Mouse (Mus musculus): ENCODE measurements around the gene Kcnmb4. TPM values are rescaled to one million over a fixed set of nuclear protein-coding genes. Genes with fewer than 3 reads are reported as not detected.

Kcnmb4 gene
- polyA plus RNA-seq, 1 experiment from 2014 or later, result 24.5 TPM

- no peak for DNase-seq (ENCODE audit: low spot score)
- 80% methylated on average over 9 of the region's 9 CpGs for WGBS
- no peak overlapping the region for H3K4me2 ChIP-seq (ENCODE audit: low read depth, severe bottlenecking)
Measured at GRCm38 (mm10) chr10:116393790-116394475, 79.7 kb downstream of the Kcnmb4 start.

GRCm38 (mm10) chr10:116388840-116389239 lies 84.8 kb downstream of the Kcnmb4 start:
- Histone ChIP-seq H3K27me3 (ENCODE audit: control insufficient read depth, insufficient read depth, low read length) (no peaks in the 10 kb centered on the region), H3K4me1 (ENCODE audit: control insufficient read depth, insufficient read depth, low read length) (no peaks in the 10 kb centered on the region; the same call in 1 of the 2 replicates), H3K27ac (replicated peaks; ENCODE audit: low read depth, low read length) (no peak overlapping the region), H3K4me3 (ENCODE audit: low read depth, low read length) (no peak overlapping the region), H3K9ac (ENCODE audit: low read length) (no peak overlapping the region), H3K4me2 (ENCODE audit: low read depth, severe bottlenecking) (no peak overlapping the region), H3K36me3 (ENCODE audit: control insufficient read depth, insufficient read depth, low read length) (no peaks in the 10 kb centered on the region), H3K9me3 (ENCODE audit: control insufficient read depth, low read length) (no peaks in the 10 kb centered on the region)
- ATAC-seq (ENCODE audit: insufficient number of reproducible peaks, low FRiP score, low TSS enrichment, low read depth) (no peak), DNase-seq (ENCODE audit: low spot score) (no peak)
- WGBS, result 81% methylated on average over 6 of the region's 6 CpGs

More at GRCm38 (mm10) chr10:116393790-116394475, 79.7 kb downstream of the Kcnmb4 start:
- Histone ChIP-seq H3K9ac (ENCODE audit: low read length) (no peak overlapping the region), H3K9me3 (ENCODE audit: control insufficient read depth, low read length) (no peaks in the 10 kb centered on the region), H3K27me3 (ENCODE audit: control insufficient read depth, insufficient read depth, low read length) (no peaks in the 10 kb centered on the region), H3K4me3 (ENCODE audit: low read depth, low read length) (no peak overlapping the region), H3K27ac (replicated peaks; ENCODE audit: low read depth, low read length) (no peak overlapping the region), H3K4me1 (ENCODE audit: control insufficient read depth, insufficient read depth, low read length) (peaks cover 3% of the 10 kb centered on the region; the same call in 1 of the 2 replicates), H3K36me3 (ENCODE audit: control insufficient read depth, insufficient read depth, low read length) (no peaks in the 10 kb centered on the region)
- no peak for ATAC-seq (ENCODE audit: insufficient number of reproducible peaks, low FRiP score, low TSS enrichment, low read depth)

GRCm38 (mm10) chr10:116386391-116386885 lies 87.2 kb downstream of the Kcnmb4 start:
- Histone ChIP-seq H3K4me2 (ENCODE audit: low read depth, severe bottlenecking) (no peak overlapping the region), H3K9me3 (ENCODE audit: control insufficient read depth, low read length) (no peaks in the 10 kb centered on the region), H3K27me3 (ENCODE audit: control insufficient read depth, insufficient read depth, low read length) (no peaks in the 10 kb centered on the region), H3K4me3 (ENCODE audit: low read depth, low read length) (no peak overlapping the region), H3K36me3 (ENCODE audit: control insufficient read depth, insufficient read depth, low read length) (no peaks in the 10 kb centered on the region), H3K27ac (replicated peaks; ENCODE audit: low read depth, low read length) (no peak overlapping the region), H3K9ac (ENCODE audit: low read length) (no peak overlapping the region), H3K4me1 (ENCODE audit: control insufficient read depth, insufficient read depth, low read length) (no peaks in the 10 kb centered on the region; the same call in 1 of the 2 replicates)
- DNase-seq (ENCODE audit: low spot score) (no peak), ATAC-seq (ENCODE audit: insufficient number of reproducible peaks, low FRiP score, low TSS enrichment, low read depth) (no peak)
- WGBS, result 43% methylated on average over 7 of the region's 7 CpGs

- no peaks in the 10 kb centered on the region; the same call in 1 of the 2 replicates for H3K4me1 ChIP-seq (ENCODE audit: control insufficient read depth, insufficient read depth, low read length)
- no peak overlapping the region for H3K9ac ChIP-seq (ENCODE audit: low read length)
- H3K4me2 ChIP-seq (ENCODE audit: low read depth, severe bottlenecking), result no peak overlapping the region
- H3K27me3 ChIP-seq (ENCODE audit: control insufficient read depth, insufficient read depth, low read length), result no peaks in the 10 kb centered on the region
- no peaks in the 10 kb centered on the region for H3K9me3 ChIP-seq (ENCODE audit: control insufficient read depth, low read length)
- H3K4me3 ChIP-seq (ENCODE audit: low read depth, low read length), result no peak overlapping the region
- H3K36me3 ChIP-seq (ENCODE audit: control insufficient read depth, insufficient read depth, low read length), result no peaks in the 10 kb centered on the region
- DNase-seq (ENCODE audit: low spot score) (no peak), ATAC-seq (ENCODE audit: insufficient number of reproducible peaks, low FRiP score, low TSS enrichment, low read depth) (no peak)
- no peak overlapping the region for H3K27ac ChIP-seq (replicated peaks; ENCODE audit: low read depth, low read length)
- WGBS, result 83% methylated on average over 4 of the region's 4 CpGs
Measured at GRCm38 (mm10) chr10:116384401-116384800, 89.3 kb downstream of the Kcnmb4 start.

- no peak overlapping the region for H3K4me3 ChIP-seq (ENCODE audit: low read depth, low read length)
- H3K36me3 ChIP-seq (ENCODE audit: control insufficient read depth, insufficient read depth, low read length), result no peaks in the 10 kb centered on the region
- WGBS, result 75% methylated on average over 13 of the region's 13 CpGs
- no peaks in the 10 kb centered on the region for H3K9me3 ChIP-seq (ENCODE audit: control insufficient read depth, low read length)
- H3K4me2 ChIP-seq (ENCODE audit: low read depth, severe bottlenecking), result no peak overlapping the region
- no peaks in the 10 kb centered on the region for H3K27me3 ChIP-seq (ENCODE audit: control insufficient read depth, insufficient read depth, low read length)
- H3K9ac ChIP-seq (ENCODE audit: low read length), result no peak overlapping the region
- ATAC-seq (ENCODE audit: insufficient number of reproducible peaks, low FRiP score, low TSS enrichment, low read depth) (no peak), DNase-seq (ENCODE audit: low spot score) (no peak)
- no peak overlapping the region for H3K27ac ChIP-seq (replicated peaks; ENCODE audit: low read depth, low read length)
- no peaks in the 10 kb centered on the region; the same call in 1 of the 2 replicates for H3K4me1 ChIP-seq (ENCODE audit: control insufficient read depth, insufficient read depth, low read length)
Measured at GRCm38 (mm10) chr10:116382826-116383685, 90.6 kb downstream of the Kcnmb4 start.

- no peak for DNase-seq (ENCODE audit: low spot score)
- Histone ChIP-seq H3K4me1 (ENCODE audit: control insufficient read depth, insufficient read depth, low read length) (no peaks in the 10 kb centered on the region), H3K27ac (replicated peaks; ENCODE audit: low read depth, low read length) (no peak overlapping the region), H3K27me3 (ENCODE audit: control insufficient read depth, insufficient read depth, low read length) (no peaks in the 10 kb centered on the region), H3K9ac (ENCODE audit: low read length) (no peak overlapping the region), H3K36me3 (ENCODE audit: control insufficient read depth, insufficient read depth, low read length) (no peaks in the 10 kb centered on the region), H3K9me3 (ENCODE audit: control insufficient read depth, low read length) (no peaks in the 10 kb centered on the region), H3K4me3 (ENCODE audit: low read depth, low read length) (no peak overlapping the region), H3K4me2 (ENCODE audit: low read depth, severe bottlenecking) (no peak overlapping the region)
- 78% methylated on average over 4 of the region's 4 CpGs for WGBS
- ATAC-seq (ENCODE audit: insufficient number of reproducible peaks, low FRiP score, low TSS enrichment, low read depth), result no peak
Measured at GRCm38 (mm10) chr10:116376853-116377252, 96.8 kb downstream of the Kcnmb4 start.

- DNase-seq (ENCODE audit: low spot score) (no peak), ATAC-seq (ENCODE audit: insufficient number of reproducible peaks, low FRiP score, low TSS enrichment, low read depth) (no peak)
- Histone ChIP-seq H3K4me1 (ENCODE audit: control insufficient read depth, insufficient read depth, low read length) (no peaks in the 10 kb centered on the region), H3K4me3 (ENCODE audit: low read depth, low read length) (no peak overlapping the region), H3K9ac (ENCODE audit: low read length) (no peak overlapping the region), H3K27ac (replicated peaks; ENCODE audit: low read depth, low read length) (no peak overlapping the region), H3K36me3 (ENCODE audit: control insufficient read depth, insufficient read depth, low read length) (no peaks in the 10 kb centered on the region), H3K4me2 (ENCODE audit: low read depth, severe bottlenecking) (no peak overlapping the region), H3K27me3 (ENCODE audit: control insufficient read depth, insufficient read depth, low read length) (no peaks in the 10 kb centered on the region), H3K9me3 (ENCODE audit: control insufficient read depth, low read length) (no peaks in the 10 kb centered on the region; the same call in 1 of the 2 replicates)
- 94% methylated on average over 6 of the region's 6 CpGs for WGBS
Measured at GRCm38 (mm10) chr10:116374111-116374510, 99.6 kb downstream of the Kcnmb4 start.

- Histone ChIP-seq H3K27me3 (ENCODE audit: control insufficient read depth, insufficient read depth, low read length) (no peaks in the 10 kb centered on the region), H3K4me3 (ENCODE audit: low read depth, low read length) (no peak overlapping the region), H3K9ac (ENCODE audit: low read length) (no peak overlapping the region), H3K4me1 (ENCODE audit: control insufficient read depth, insufficient read depth, low read length) (no peaks in the 10 kb centered on the region), H3K36me3 (ENCODE audit: control insufficient read depth, insufficient read depth, low read length) (no peaks in the 10 kb centered on the region), H3K4me2 (ENCODE audit: low read depth, severe bottlenecking) (no peak overlapping the region), H3K9me3 (ENCODE audit: control insufficient read depth, low read length) (no peaks in the 10 kb centered on the region; the same call in 1 of the 2 replicates), H3K27ac (replicated peaks; ENCODE audit: low read depth, low read length) (peak overlapping the region; percentile 53; the same call in 1 of the 2 replicates)
- DNase-seq (ENCODE audit: low spot score), result peak; percentile 66
- peak; percentile 60; the same call in 1 of the 2 replicates for ATAC-seq (ENCODE audit: insufficient number of reproducible peaks, low FRiP score, low TSS enrichment, low read depth)
- 31% methylated on average over 6 of the region's 6 CpGs for WGBS
Measured at GRCm38 (mm10) chr10:116370991-116371725, 102.5 kb downstream of the Kcnmb4 start.

All from limb, embryonic 11.5 days (tissue).